Mouse (Mus musculus) ES-E14 (cell line): Measurements from ENCODE around the gene Sec23b. TPM values are rescaled to one million over a fixed set of nuclear protein-coding genes. Genes with fewer than 3 reads are reported as not detected.

ENCODE experiments used
- DNase-seq: peaks from one replicate; pipeline ENCODE4 v3.0.0-alpha.2; 2013; ENCODE audit warnings: low read depth, low spot score
- H3K27ac ChIP-seq: 2 replicates; pipeline ENCODE4 v1.5.1; 2012; ENCODE audit warnings: low read depth, mild to moderate bottlenecking, low read length, moderate library complexity, mixed read lengths; ENCODE audit not compliant: poor library complexity, insufficient read depth, severe bottlenecking
- H3K36me3 ChIP-seq: 2 replicates; pipeline ENCODE4 v1.6.1; 2012; ENCODE audit warnings: mild to moderate bottlenecking, low read length, moderate library complexity, mixed read lengths; ENCODE audit not compliant: control insufficient read depth, poor library complexity, insufficient read depth, severe bottlenecking
- H3K4me1 ChIP-seq, 2 experiments: fragments of 150-350 bp in 1 of 2; sonication (generic) in 1 of 2; 2 replicates each; pipeline ENCODE4 v1.6.1; 2012; ENCODE audit warnings: low read length in 2 of 2, mild to moderate bottlenecking in 1 of 2, mixed read lengths in 1 of 2; ENCODE audit not compliant: control insufficient read depth in 2 of 2, insufficient read depth in 2 of 2, poor library complexity in 1 of 2
- H3K4me3 ChIP-seq, 2 experiments: fragments of 150-350 bp in 1 of 2; sonication (generic) in 1 of 2; 2 replicates each; pipeline ENCODE4 v1.5.1; 2012; ENCODE audit warnings: low read length in 2 of 2, low read depth in 1 of 2, mild to moderate bottlenecking in 1 of 2, mixed read lengths in 1 of 2; ENCODE audit not compliant: insufficient read depth in 1 of 2, poor library complexity in 1 of 2, severe bottlenecking in 1 of 2
- H3K9ac ChIP-seq: 2 replicates; pipeline ENCODE4 v1.6.1; 2012; ENCODE audit warnings: low read depth, mild to moderate bottlenecking, low read length, mixed read lengths; ENCODE audit not compliant: poor library complexity, insufficient read depth, severe bottlenecking
- H3K9me3 ChIP-seq: fragments of 150-350 bp; sonication (generic); 2 replicates; pipeline ENCODE4 v1.6.1; 2012; ENCODE audit warnings: low read depth, mild to moderate bottlenecking, low read length; ENCODE audit not compliant: control insufficient read depth, insufficient read depth
- CHD2 ChIP-seq: IDR thresholded peaks from 2 replicates; pipeline ENCODE4 v1.6.1; 2014; ENCODE audit warnings: mild to moderate bottlenecking, low read depth, low read length, inconsistent platforms
- HCFC1 ChIP-seq: IDR thresholded peaks from 2 replicates; pipeline ENCODE4 v1.6.1; 2012; ENCODE audit warnings: low read length, inconsistent platforms, borderline replicate concordance; ENCODE audit not compliant: insufficient read depth
- MAFK ChIP-seq: IDR thresholded peaks from 2 replicates; pipeline ENCODE4 v1.6.1; 2014; ENCODE audit warnings: mild to moderate bottlenecking, low read depth, low read length, inconsistent platforms; ENCODE audit not compliant: insufficient read depth
- ZC3H11A ChIP-seq: IDR thresholded peaks from 2 replicates; pipeline ENCODE4 v1.6.1; 2012; ENCODE audit warnings: low read depth, mild to moderate bottlenecking, inconsistent platforms, low read length, borderline replicate concordance
- ZNF384 ChIP-seq: IDR thresholded peaks from 2 replicates; pipeline ENCODE4 v1.6.1; 2012; ENCODE audit warnings: low read depth, low read length, inconsistent platforms
- in situ Hi-C, 2 experiments: fragments of 600-800 bp; cut with MboI; formaldehyde crosslinking; loops; one replicate each; pipeline ENCODE4 v1.15.1; 2025; ENCODE audit warnings: low sequenced_read_pairs in 2 of 2, inconsistent platforms in 1 of 2; ENCODE audit not compliant: unreplicated experiment in 2 of 2
- total RNA-seq: library from RNA; depleted of rRNA; stranded (reverse); fragments of 300-350 nt; gene quantifications from 2 replicates; pipeline ENCODE4 v1.2.3, GENCODE M21; 2012

Gene Sec23b
- total RNA-seq, 1 experiment = 95.8 TPM

DNA sequence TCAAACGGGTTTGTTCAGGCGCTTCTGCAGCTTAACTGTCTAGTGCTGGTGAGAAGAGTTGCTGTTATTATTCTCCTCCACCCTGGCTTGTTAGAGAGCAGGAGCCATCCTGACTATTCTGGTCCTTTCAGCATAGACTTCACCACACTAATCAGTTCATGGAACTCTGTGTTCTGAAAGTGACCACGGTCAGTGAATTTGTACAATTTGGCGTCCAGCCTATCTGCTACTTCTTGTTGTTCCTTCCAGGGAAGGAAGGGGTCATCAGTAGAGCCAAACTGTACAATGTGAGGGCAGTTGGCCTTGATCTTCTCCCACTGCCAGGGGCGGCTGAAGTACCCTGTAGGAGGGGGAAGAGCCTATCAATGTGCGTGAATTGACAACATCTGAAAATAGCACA is 12.4 kb upstream of the Sec23b start:
- Histone ChIP-seq H3K9me3 (no peaks in the 10 kb centered on the region), H3K4me1 (no peaks in the 10 kb centered on the region), H3K27ac (no peak overlapping the region), H3K36me3 (peaks cover 10% of the 10 kb centered on the region), H3K4me3 (no peak overlapping the region), H3K9ac (no peak overlapping the region)
- in situ Hi-C loops = no loop called here
- DNase-seq = no peak
- TF ChIP-seq HCFC1 (no peak), CHD2 (no peak), MAFK (no peak), ZNF384 (no peak), ZC3H11A (no peak)

DNA sequence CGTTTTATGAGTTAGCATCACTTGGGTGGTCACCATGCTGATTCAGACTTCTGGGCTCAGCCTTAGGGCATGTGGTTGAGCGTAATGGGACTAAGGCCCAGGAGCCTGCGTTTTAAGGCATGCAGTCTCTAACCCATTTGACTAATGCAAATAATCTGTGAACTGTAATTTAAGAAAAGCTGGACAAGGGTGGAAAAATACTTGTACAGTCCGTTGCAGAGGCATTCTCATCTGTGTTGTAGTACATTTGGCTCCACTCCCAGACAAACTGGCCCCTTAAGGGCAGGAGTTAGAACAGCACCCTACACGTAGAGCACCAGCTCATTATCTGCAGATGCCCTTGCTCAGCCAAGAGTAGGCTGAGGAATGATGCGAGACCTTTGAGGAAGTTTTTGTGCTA is 11.4 kb upstream of the Sec23b start:
- TF ChIP-seq CHD2 (no peak), HCFC1 (no peak), ZNF384 (no peak), MAFK (no peak), ZC3H11A (no peak)
- DNase-seq = no peak
- H3K27ac ChIP-seq = no peak overlapping the region
- in situ Hi-C loops = no loop called here
- no peak overlapping the region for H3K9ac ChIP-seq
- H3K9me3 ChIP-seq = no peaks in the 10 kb centered on the region
- no peak overlapping the region for H3K4me3 ChIP-seq
- peaks cover 7% of the 10 kb centered on the region for H3K36me3 ChIP-seq
- no peaks in the 10 kb centered on the region for H3K4me1 ChIP-seq

DNA sequence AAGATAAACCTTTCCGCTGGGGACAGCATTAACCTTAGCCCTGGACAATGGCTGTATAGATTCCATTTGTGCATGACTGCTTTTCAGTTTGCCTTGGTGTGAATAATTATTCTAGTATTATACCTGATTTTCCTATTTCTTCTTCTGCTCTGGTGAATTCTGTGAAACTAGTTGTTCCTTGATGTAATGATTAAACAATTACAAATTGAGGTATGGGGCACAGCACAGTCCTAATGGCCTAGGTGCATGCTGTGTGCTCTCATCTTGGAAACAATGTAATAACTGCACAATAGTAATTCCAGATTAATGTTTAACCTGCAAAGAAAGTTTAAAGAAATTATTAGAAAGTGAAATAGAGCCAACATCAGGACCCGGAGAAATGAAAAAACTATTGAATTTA is 11.0 kb upstream of the Sec23b start:
- Histone ChIP-seq H3K9me3 (no peaks in the 10 kb centered on the region), H3K4me3 (no peak overlapping the region), H3K27ac (no peak overlapping the region), H3K9ac (no peak overlapping the region), H3K36me3 (peaks cover 7% of the 10 kb centered on the region), H3K4me1 (no peaks in the 10 kb centered on the region)
- no peak for TF ChIP-seq ZC3H11A
- TF ChIP-seq CHD2 = no peak
- DNase-seq = no peak
- in situ Hi-C loops = no loop called here

DNA sequence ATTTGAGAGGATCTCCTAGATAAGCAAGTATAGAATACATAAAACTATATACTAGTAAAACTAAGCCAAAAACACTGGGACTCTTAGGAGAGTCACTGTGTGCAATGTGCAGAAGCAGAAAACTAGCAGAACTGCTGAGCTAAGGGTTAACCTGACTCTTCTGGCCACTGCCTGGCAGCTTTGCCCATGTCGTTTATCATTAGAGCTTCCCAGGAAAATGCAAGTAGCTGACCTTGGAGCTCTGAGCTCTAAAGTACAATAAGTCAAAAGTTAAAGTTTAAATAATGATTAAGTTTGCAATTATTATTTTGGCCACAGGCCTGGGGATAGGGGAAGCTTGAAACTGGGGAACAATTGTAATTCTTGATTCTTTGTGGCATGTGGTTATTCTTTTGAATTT is 10.5 kb upstream of the Sec23b start:
- H3K4me3 ChIP-seq = no peak overlapping the region
- H3K9ac ChIP-seq = no peak overlapping the region
- no peak for TF ChIP-seq CHD2
- TF ChIP-seq MAFK = no peak
- no peak for TF ChIP-seq HCFC1
- no peak for TF ChIP-seq ZNF384
- no peak for TF ChIP-seq ZC3H11A
- H3K4me1 ChIP-seq = no peaks in the 10 kb centered on the region
- H3K27ac ChIP-seq = no peak overlapping the region
- DNase-seq = no peak
- peaks cover 7% of the 10 kb centered on the region for H3K36me3 ChIP-seq
- in situ Hi-C loops = no loop called here
- H3K9me3 ChIP-seq = no peaks in the 10 kb centered on the region

DNA sequence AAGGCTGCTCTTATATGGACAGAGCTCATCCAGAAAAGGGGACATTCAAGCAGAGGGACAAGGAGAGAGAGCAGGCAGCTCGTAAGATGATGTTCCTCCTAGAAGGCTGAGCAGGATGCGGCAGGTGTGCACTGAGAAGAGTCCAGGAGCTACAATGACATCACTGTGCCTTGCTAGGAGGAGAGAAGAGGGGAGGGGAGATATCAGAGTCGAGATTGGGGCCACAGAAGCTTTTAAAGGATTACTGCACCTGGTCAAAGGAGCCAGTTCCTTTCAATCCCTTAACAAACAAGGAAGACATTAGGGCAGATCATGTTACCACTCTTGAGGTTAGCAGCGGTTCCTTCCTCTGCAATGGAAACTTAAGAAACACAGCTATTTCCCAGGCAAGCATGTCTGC is 8.5 kb upstream of the Sec23b start:
- in situ Hi-C loops = no loop called here
- H3K36me3 ChIP-seq = peaks cover 7% of the 10 kb centered on the region

More for the DNA sequence above, 8.5 kb upstream of the Sec23b start:
- TF ChIP-seq MAFK (no peak), HCFC1 (no peak), ZNF384 (no peak), CHD2 (no peak), ZC3H11A (no peak)
- no peak for DNase-seq
- H3K27ac ChIP-seq = no peak overlapping the region
- H3K4me3 ChIP-seq = no peak overlapping the region
- H3K9ac ChIP-seq = no peak overlapping the region
- no peaks in the 10 kb centered on the region for H3K9me3 ChIP-seq
- no peaks in the 10 kb centered on the region for H3K4me1 ChIP-seq
